Mouse (Mus musculus): ENCODE measurements at regions not wholly inside any gene's neighbourhood (a gene's known extent, or its start where the extent isn't known, plus 50 kb on each side); places are given as distances from the start of the nearest gene placed in this dataset.

GRCm38 (mm10) chr5:119464553-119464952 lies 205.9 kb upstream of the Tbx3 start:
- no peaks in the 10 kb centered on the region; the same call in 1 of the 2 replicates for H3K27me3 ChIP-seq (ENCODE audit: low read depth, poor library complexity, severe bottlenecking)
- peaks cover 15% of the 10 kb centered on the region for H3K4me1 ChIP-seq
- 75% methylated on average over 4 of the region's 4 CpGs for WGBS
- H3K9me3 ChIP-seq (replicated peaks): no peaks in the 10 kb centered on the region
- H3K36me3 ChIP-seq: no peaks in the 10 kb centered on the region
- DNase-seq (ENCODE audit: low spot score): no peak
- H3K27ac ChIP-seq: no peak overlapping the region
- H3K4me3 ChIP-seq: no peak overlapping the region

GRCm38 (mm10) chr5:119467346-119468085 lies 203.0 kb upstream of the Tbx3 start:
- WGBS: 84% methylated on average over 13 of the region's 13 CpGs
- no peaks in the 10 kb centered on the region for H3K36me3 ChIP-seq
- DNase-seq (ENCODE audit: low spot score): no peak

GRCm38 (mm10) chr5:119477926-119478325 lies 192.5 kb upstream of the Tbx3 start:
- no peak overlapping the region for H3K27ac ChIP-seq
- peaks cover 13% of the 10 kb centered on the region; the same call in 1 of the 2 replicates for H3K27me3 ChIP-seq (ENCODE audit: low read depth, poor library complexity, severe bottlenecking)
- H3K4me3 ChIP-seq: no peak overlapping the region
- WGBS: 96% methylated on average over 2 of the region's 2 CpGs
- no peaks in the 10 kb centered on the region; the same call in 1 of the 2 replicates for H3K9me3 ChIP-seq (replicated peaks)
- H3K4me1 ChIP-seq: peaks cover 21% of the 10 kb centered on the region
- H3K36me3 ChIP-seq: no peaks in the 10 kb centered on the region
- no peak for DNase-seq (ENCODE audit: low spot score)

More at GRCm38 (mm10) chr5:119467346-119468085, 203.0 kb upstream of the Tbx3 start:
- Histone ChIP-seq H3K4me1 (peaks cover 18% of the 10 kb centered on the region), H3K9me3 (replicated peaks) (no peaks in the 10 kb centered on the region), H3K4me3 (no peak overlapping the region), H3K27ac (no peak overlapping the region), H3K27me3 (ENCODE audit: low read depth, poor library complexity, severe bottlenecking) (no peaks in the 10 kb centered on the region)

GRCm38 (mm10) chr5:119478331-119478730 lies 192.1 kb upstream of the Tbx3 start:
- H3K4me3 ChIP-seq: no peak overlapping the region
- H3K36me3 ChIP-seq: no peaks in the 10 kb centered on the region
- H3K4me1 ChIP-seq: peaks cover 21% of the 10 kb centered on the region
- no peak overlapping the region for H3K27ac ChIP-seq
- WGBS: 89% methylated on average over 4 of the region's 4 CpGs
- no peaks in the 10 kb centered on the region; the same call in 1 of the 2 replicates for H3K9me3 ChIP-seq (replicated peaks)
- DNase-seq (ENCODE audit: low spot score): no peak
- peaks cover 13% of the 10 kb centered on the region; the same call in 1 of the 2 replicates for H3K27me3 ChIP-seq (ENCODE audit: low read depth, poor library complexity, severe bottlenecking)

- peak; percentile 56 for DNase-seq (ENCODE audit: low spot score)
- 29% methylated on average over 28 of the region's 28 CpGs for WGBS
- peak overlapping the region; percentile 54; the same call in 1 of the 2 replicates for H3K27ac ChIP-seq
Measured at GRCm38 (mm10) chr5:119480191-119481190, 190.0 kb upstream of the Tbx3 start.

GRCm38 (mm10) chr5:119483706-119484105 lies 186.8 kb upstream of the Tbx3 start:
- H3K36me3 ChIP-seq: no peaks in the 10 kb centered on the region
- H3K27me3 ChIP-seq (ENCODE audit: low read depth, poor library complexity, severe bottlenecking): peaks cover 9% of the 10 kb centered on the region
- WGBS: 85% methylated on average over 8 of the region's 8 CpGs
- no peak for DNase-seq (ENCODE audit: low spot score)
- no peaks in the 10 kb centered on the region for H3K9me3 ChIP-seq (replicated peaks)
- H3K4me1 ChIP-seq: peaks cover 34% of the 10 kb centered on the region
- no peak overlapping the region for H3K27ac ChIP-seq
- no peak overlapping the region for H3K4me3 ChIP-seq

More at GRCm38 (mm10) chr5:119480191-119481190, 190.0 kb upstream of the Tbx3 start:
- H3K9me3 ChIP-seq (replicated peaks): no peaks in the 10 kb centered on the region
- H3K4me1 ChIP-seq: peaks cover 21% of the 10 kb centered on the region
- H3K4me3 ChIP-seq: peak overlapping the region; percentile 19
- no peaks in the 10 kb centered on the region for H3K36me3 ChIP-seq
- peaks cover 13% of the 10 kb centered on the region for H3K27me3 ChIP-seq (ENCODE audit: low read depth, poor library complexity, severe bottlenecking)

- Histone ChIP-seq H3K36me3 (no peaks in the 10 kb centered on the region), H3K27me3 (ENCODE audit: low read depth, poor library complexity, severe bottlenecking) (peaks cover 23% of the 10 kb centered on the region), H3K4me3 (no peak overlapping the region), H3K9me3 (replicated peaks) (no peaks in the 10 kb centered on the region), H3K27ac (no peak overlapping the region), H3K4me1 (peaks cover 14% of the 10 kb centered on the region)
- no peak for DNase-seq (ENCODE audit: low spot score)
Measured at GRCm38 (mm10) chr5:119486196-119486595, 184.3 kb upstream of the Tbx3 start.

- DNase-seq (ENCODE audit: low spot score): no peak
- H3K4me1 ChIP-seq: peaks cover 13% of the 10 kb centered on the region
- H3K36me3 ChIP-seq: no peaks in the 10 kb centered on the region
- 38% methylated on average over 8 of the region's 8 CpGs for WGBS
- no peak overlapping the region for H3K4me3 ChIP-seq
- no peak overlapping the region for H3K27ac ChIP-seq
- peaks cover 26% of the 10 kb centered on the region for H3K27me3 ChIP-seq (ENCODE audit: low read depth, poor library complexity, severe bottlenecking)
- H3K9me3 ChIP-seq (replicated peaks): no peaks in the 10 kb centered on the region
Measured at GRCm38 (mm10) chr5:119487184-119487583, 183.3 kb upstream of the Tbx3 start.

GRCm38 (mm10) chr5:119497501-119497900 lies 173.0 kb upstream of the Tbx3 start:
- 90% methylated on average over 1 of the region's 1 CpGs for WGBS
- Histone ChIP-seq H3K36me3 (no peaks in the 10 kb centered on the region), H3K27me3 (ENCODE audit: low read depth, poor library complexity, severe bottlenecking) (peaks cover 28% of the 10 kb centered on the region), H3K4me1 (0 out of 2 replicates have a peak, but pooled peaks cover 5% of the 10 kb centered on the region), H3K9me3 (replicated peaks) (no peaks in the 10 kb centered on the region), H3K27ac (no peak overlapping the region), H3K4me3 (no peak overlapping the region)
- no peak for DNase-seq (ENCODE audit: low spot score)

GRCm38 (mm10) chr5:119498431-119498830 lies 172.0 kb upstream of the Tbx3 start:
- H3K27me3 ChIP-seq (ENCODE audit: low read depth, poor library complexity, severe bottlenecking): peaks cover 28% of the 10 kb centered on the region
- H3K27ac ChIP-seq: no peak overlapping the region
- WGBS: 78% methylated on average over 6 of the region's 6 CpGs
- 0 out of 2 replicates have a peak, but pooled peaks cover 5% of the 10 kb centered on the region for H3K4me1 ChIP-seq
- DNase-seq (ENCODE audit: low spot score): no peak
- no peak overlapping the region for H3K4me3 ChIP-seq
- H3K36me3 ChIP-seq: no peaks in the 10 kb centered on the region
- H3K9me3 ChIP-seq (replicated peaks): no peaks in the 10 kb centered on the region

- H3K9me3 ChIP-seq (replicated peaks): no peaks in the 10 kb centered on the region
- 0 out of 2 replicates have a peak overlapping the region, but pooled peaks have one; percentile 19 for H3K27ac ChIP-seq
- no peak overlapping the region for H3K4me3 ChIP-seq
- peaks cover 10% of the 10 kb centered on the region; the same call in 1 of the 2 replicates for H3K27me3 ChIP-seq (ENCODE audit: low read depth, poor library complexity, severe bottlenecking)
- DNase-seq (ENCODE audit: low spot score): no peak
- H3K4me1 ChIP-seq: peaks cover 10% of the 10 kb centered on the region; the same call in 1 of the 2 replicates
- WGBS: 30% methylated on average over 14 of the region's 14 CpGs
- no peaks in the 10 kb centered on the region for H3K36me3 ChIP-seq
Measured at GRCm38 (mm10) chr5:119507709-119508108, 162.8 kb upstream of the Tbx3 start.

- Histone ChIP-seq H3K36me3 (no peaks in the 10 kb centered on the region), H3K4me3 (no peak overlapping the region), H3K9me3 (replicated peaks) (no peaks in the 10 kb centered on the region), H3K27ac (0 out of 2 replicates have a peak overlapping the region, but pooled peaks have one; percentile 32), H3K27me3 (ENCODE audit: low read depth, poor library complexity, severe bottlenecking) (peaks cover 26% of the 10 kb centered on the region), H3K4me1 (peaks cover 46% of the 10 kb centered on the region)
- DNase-seq (ENCODE audit: low spot score): no peak
- 66% methylated on average over 19 of the region's 19 CpGs for WGBS
Measured at GRCm38 (mm10) chr5:119518506-119519252, 151.8 kb upstream of the Tbx3 start.

Measured in limb, embryonic 10.5 days (tissue).